Mouse (Mus musculus): Measurements from ENCODE around the gene Vars. TPM values are rescaled to one million over a fixed set of nuclear protein-coding genes. Genes with fewer than 3 reads are reported as not detected.

Gene Vars
- polyA plus RNA-seq, 1 experiment: 182 TPM

DNA sequence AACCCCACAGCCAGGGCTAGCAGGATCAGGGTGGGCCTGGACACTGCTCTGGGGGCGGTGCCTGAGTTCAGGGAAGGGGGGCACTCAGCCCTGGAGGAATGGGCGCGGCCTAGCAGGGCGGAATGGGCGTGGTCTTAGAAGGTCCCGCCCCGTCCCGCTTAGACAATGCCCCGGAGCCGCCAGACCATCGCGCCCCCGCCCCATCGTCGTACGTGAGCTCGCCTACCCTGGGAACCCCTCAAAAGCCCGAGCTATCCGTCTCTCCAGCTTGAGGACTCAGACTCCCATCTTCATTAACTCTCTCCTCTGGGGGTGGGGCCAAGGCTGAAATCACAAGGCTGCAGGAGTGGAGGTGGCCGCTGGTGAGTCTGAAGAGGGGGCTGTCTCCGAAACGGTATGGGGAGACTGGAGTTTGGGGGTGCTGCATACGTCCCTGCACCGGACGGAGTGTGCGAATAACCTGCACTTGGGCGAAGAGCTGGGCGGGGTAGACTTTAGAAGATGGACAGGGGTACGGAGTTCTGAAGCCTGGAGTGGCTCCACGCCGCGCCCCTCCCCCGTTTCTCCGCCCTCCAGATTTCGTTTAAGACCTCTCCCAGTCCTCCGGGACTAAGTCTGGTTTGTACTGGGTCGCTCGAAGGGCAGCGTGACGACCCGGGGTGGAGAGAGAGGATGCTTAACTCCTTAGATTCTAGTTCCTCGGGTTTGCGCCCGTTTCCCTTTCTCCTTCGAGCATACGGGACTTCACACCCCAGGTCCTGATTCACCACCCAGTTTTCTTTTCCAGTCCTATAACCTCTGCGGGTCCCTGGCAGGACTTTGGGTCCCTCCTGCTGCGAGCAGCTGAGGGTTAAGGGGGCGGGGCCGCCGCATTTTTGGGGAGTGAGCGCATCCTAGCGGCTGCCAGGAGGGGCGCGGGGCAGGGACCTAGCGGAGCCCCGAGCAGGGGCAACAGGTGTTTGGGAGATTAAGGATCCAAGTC lies 58.4 kb downstream of the Vars start, which contains the start of gene Ddah2:
Ddah2 (plus strand) TSS at position 125 of the 982 bp plus-strand sequence.
- TF ChIP-seq POLR2A (IDR thresholded peaks at IDR 0.05; ENCODE audit: low read depth, low read length) (peak; percentile 48), CTCF (IDR thresholded peaks at IDR 0.05; ENCODE audit: extremely low read depth, insufficient read length, insufficient replicate concordance, low read depth, low read length) (peak; percentile 66)
- WGBS: 1% methylated on average over 57 of the region's 57 CpGs
- peak within 1 kb of the TSS; percentile 52; the same call in 1 of the 2 replicates for H3K27ac ChIP-seq (ENCODE audit: insufficient read depth, low read depth, low read length)
- H3K4me3 ChIP-seq (ENCODE audit: low read depth, low read length): peak within 1 kb of the TSS; percentile 68
- H3K27me3 ChIP-seq (ENCODE audit: control insufficient read depth, insufficient read depth, low read length): no peaks in the 10 kb centered on the region
- H3K4me1 ChIP-seq (ENCODE audit: control insufficient read depth, insufficient read depth, insufficient read length, low read length): peaks cover 25% of the 10 kb centered on the region
- H3K36me3 ChIP-seq (ENCODE audit: control insufficient read depth, insufficient read depth, low read length): peaks cover 35% of the 10 kb centered on the region

DNA sequence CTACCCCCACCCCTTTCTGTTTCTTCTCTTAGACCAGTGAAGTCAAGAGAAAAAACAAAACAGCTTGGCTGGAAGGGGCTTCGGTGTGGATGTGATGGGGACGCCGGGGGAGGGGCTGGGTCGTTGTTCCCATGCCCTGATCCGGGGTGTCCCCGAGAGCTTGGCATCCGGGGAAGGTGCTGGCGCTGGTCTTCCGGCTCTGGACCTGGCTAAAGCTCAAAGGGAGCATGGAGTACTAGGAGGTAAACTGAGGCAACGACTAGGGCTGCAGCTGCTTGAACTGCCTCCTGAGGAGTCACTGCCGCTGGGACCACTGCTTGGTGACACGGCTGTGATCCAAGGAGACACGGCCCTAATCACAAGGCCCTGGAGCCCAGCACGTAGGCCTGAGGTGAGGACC lies 59.3 kb downstream of the Vars start:
- WGBS: 38% methylated on average over 14 of the region's 14 CpGs
- Histone ChIP-seq H3K27ac (ENCODE audit: insufficient read depth, low read depth, low read length) (no peak overlapping the region), H3K4me3 (ENCODE audit: low read depth, low read length) (peak overlapping the region; percentile 68), H3K36me3 (ENCODE audit: control insufficient read depth, insufficient read depth, low read length) (peaks cover 29% of the 10 kb centered on the region), H3K4me1 (ENCODE audit: control insufficient read depth, insufficient read depth, insufficient read length, low read length) (peaks cover 30% of the 10 kb centered on the region), H3K27me3 (ENCODE audit: control insufficient read depth, insufficient read depth, low read length) (no peaks in the 10 kb centered on the region; the same call in 1 of the 2 replicates)
- TF ChIP-seq POLR2A (IDR thresholded peaks at IDR 0.05; ENCODE audit: low read depth, low read length) (no peak), CTCF (IDR thresholded peaks at IDR 0.05; ENCODE audit: extremely low read depth, insufficient read length, insufficient replicate concordance, low read depth, low read length) (no peak)

DNA sequence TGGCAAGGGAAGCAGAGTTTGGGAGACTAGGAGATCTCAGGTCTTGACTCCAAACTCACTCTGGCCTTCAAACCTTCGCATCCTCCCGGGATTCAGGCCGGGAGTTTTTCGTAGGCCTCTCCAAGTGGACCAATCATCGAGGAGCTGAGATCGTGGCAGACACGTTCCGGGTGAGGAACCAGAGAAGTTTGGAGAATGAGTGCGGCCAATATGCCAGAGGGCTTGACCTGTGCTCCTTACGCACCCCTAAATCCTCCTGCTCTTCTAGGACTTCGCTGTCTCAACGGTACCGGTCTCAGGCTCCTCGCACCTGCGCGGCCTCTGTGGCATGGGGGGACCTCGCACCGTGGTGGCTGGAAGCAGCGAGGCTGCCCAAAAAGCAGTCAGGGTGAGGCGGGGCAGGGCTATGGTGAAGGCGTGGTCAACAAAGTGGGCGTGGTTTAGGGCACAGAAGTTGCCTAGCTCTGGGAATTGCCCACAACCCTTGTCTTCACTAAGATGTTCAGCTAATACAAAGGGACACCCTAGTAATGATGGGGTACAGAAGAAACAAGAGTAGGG lies 60.0 kb downstream of the Vars start:
- TF ChIP-seq CTCF (IDR thresholded peaks at IDR 0.05; ENCODE audit: extremely low read depth, insufficient read length, insufficient replicate concordance, low read depth, low read length): no peak
- TF ChIP-seq POLR2A (IDR thresholded peaks at IDR 0.05; ENCODE audit: low read depth, low read length): no peak
- no peaks in the 10 kb centered on the region; the same call in 1 of the 2 replicates for H3K27me3 ChIP-seq (ENCODE audit: control insufficient read depth, insufficient read depth, low read length)
- H3K27ac ChIP-seq (ENCODE audit: insufficient read depth, low read depth, low read length): no peak overlapping the region
- peaks cover 36% of the 10 kb centered on the region for H3K4me1 ChIP-seq (ENCODE audit: control insufficient read depth, insufficient read depth, insufficient read length, low read length)
- peaks cover 22% of the 10 kb centered on the region for H3K36me3 ChIP-seq (ENCODE audit: control insufficient read depth, insufficient read depth, low read length)
- no peak overlapping the region for H3K4me3 ChIP-seq (ENCODE audit: low read depth, low read length)
- WGBS: 71% methylated on average over 22 of the region's 22 CpGs

DNA sequence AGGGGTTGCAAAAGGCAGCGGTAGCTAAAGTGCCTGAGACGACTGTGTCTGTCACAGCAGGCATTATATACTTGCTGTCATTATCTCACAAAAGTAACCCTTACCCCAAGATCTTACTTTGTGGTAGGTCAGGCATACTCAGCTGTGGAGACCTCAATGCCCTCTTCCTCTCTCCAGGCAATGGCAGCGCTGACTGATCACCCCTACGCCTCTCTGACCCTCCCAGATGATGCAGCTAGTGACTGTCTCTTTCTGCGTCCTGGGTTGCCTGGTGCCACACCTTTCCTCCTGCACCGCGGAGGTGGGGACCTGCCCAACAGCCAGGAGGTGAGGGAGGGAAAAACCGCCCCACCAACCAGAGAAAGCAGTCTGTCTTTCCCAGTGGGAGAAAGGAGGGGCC lies 60.5 kb downstream of the Vars start:
- WGBS: 66% methylated on average over 8 of the region's 8 CpGs
- Histone ChIP-seq H3K27ac (ENCODE audit: insufficient read depth, low read depth, low read length) (no peak overlapping the region), H3K4me1 (ENCODE audit: control insufficient read depth, insufficient read depth, insufficient read length, low read length) (peaks cover 36% of the 10 kb centered on the region), H3K4me3 (ENCODE audit: low read depth, low read length) (no peak overlapping the region), H3K36me3 (ENCODE audit: control insufficient read depth, insufficient read depth, low read length) (peaks cover 17% of the 10 kb centered on the region), H3K27me3 (ENCODE audit: control insufficient read depth, insufficient read depth, low read length) (no peaks in the 10 kb centered on the region; the same call in 1 of the 2 replicates)
- TF ChIP-seq CTCF (IDR thresholded peaks at IDR 0.05; ENCODE audit: extremely low read depth, insufficient read length, insufficient replicate concordance, low read depth, low read length) (no peak), POLR2A (IDR thresholded peaks at IDR 0.05; ENCODE audit: low read depth, low read length) (no peak)

DNA sequence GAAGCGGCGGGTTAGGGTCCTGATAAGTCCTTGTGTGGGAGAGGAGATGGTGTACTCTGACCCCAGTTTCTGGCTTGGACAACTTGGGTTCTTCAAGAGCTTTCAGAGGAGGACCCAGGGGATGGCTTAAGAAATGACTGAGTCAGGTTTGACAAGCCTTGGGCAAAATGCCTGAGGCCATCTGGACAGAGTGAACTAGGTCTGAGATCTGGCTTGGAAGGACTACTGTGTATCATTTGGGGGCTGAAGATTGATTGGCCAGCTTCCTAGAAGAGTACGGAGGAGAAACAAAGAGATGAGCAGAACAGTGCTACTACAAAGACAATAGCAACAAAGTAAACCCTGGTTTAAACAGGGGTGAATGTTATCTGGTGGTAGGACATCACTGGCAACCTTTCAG lies 62.7 kb downstream of the Vars start:
- Histone ChIP-seq H3K36me3 (ENCODE audit: control insufficient read depth, insufficient read depth, low read length) (no peaks in the 10 kb centered on the region), H3K4me3 (ENCODE audit: low read depth, low read length) (no peak overlapping the region), H3K27ac (ENCODE audit: insufficient read depth, low read depth, low read length) (no peak overlapping the region), H3K4me1 (ENCODE audit: control insufficient read depth, insufficient read depth, insufficient read length, low read length) (peaks cover 36% of the 10 kb centered on the region), H3K27me3 (ENCODE audit: control insufficient read depth, insufficient read depth, low read length) (no peaks in the 10 kb centered on the region; the same call in 1 of the 2 replicates)
- WGBS: 92% methylated on average over 3 of the region's 3 CpGs
- TF ChIP-seq POLR2A (IDR thresholded peaks at IDR 0.05; ENCODE audit: low read depth, low read length) (no peak), CTCF (IDR thresholded peaks at IDR 0.05; ENCODE audit: extremely low read depth, insufficient read length, insufficient replicate concordance, low read depth, low read length) (no peak)

DNA sequence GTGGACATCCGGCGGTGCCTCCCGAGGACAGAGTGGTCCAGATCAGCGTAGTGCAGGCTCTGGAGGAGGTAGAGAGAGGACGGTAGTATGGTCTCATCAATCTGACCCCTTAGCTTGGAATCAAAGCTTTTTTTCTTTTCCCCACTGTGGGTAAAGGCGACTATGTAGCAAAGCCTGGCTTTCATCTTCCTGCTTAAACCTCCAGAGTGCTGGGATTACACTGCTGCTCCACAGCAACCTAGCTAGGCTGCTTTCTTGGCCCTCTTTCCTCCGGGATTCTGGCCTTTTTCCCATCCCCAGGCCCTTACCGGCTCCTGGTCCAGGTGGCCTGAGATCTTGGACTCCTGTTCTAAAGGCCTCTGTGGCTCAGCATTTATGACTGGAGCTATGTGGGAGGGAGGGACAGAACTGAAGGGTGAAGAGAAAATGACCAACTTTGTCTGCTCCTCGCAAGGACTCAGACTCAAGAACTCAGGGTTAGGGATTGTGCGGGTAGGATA lies 63.6 kb downstream of the Vars start:
- TF ChIP-seq CTCF (IDR thresholded peaks at IDR 0.05; ENCODE audit: extremely low read depth, insufficient read length, insufficient replicate concordance, low read depth, low read length) (no peak), POLR2A (IDR thresholded peaks at IDR 0.05; ENCODE audit: low read depth, low read length) (no peak)
- no peaks in the 10 kb centered on the region; the same call in 1 of the 2 replicates for H3K27me3 ChIP-seq (ENCODE audit: control insufficient read depth, insufficient read depth, low read length)
- 43% methylated on average over 10 of the region's 10 CpGs for WGBS
- H3K4me1 ChIP-seq (ENCODE audit: control insufficient read depth, insufficient read depth, insufficient read length, low read length): peaks cover 30% of the 10 kb centered on the region
- H3K36me3 ChIP-seq (ENCODE audit: control insufficient read depth, insufficient read depth, low read length): no peaks in the 10 kb centered on the region
- peak overlapping the region; percentile 60 for H3K4me3 ChIP-seq (ENCODE audit: low read depth, low read length)
- peak overlapping the region; percentile 56; the same call in 1 of the 2 replicates for H3K27ac ChIP-seq (ENCODE audit: insufficient read depth, low read depth, low read length)

All from small intestine, adult 2 months (tissue).